Mouse (Mus musculus) kidney, postnatal 10 days (tissue): ENCODE measurements at regions not wholly inside any gene's neighbourhood (a gene's known extent, or its start where the extent isn't known, plus 50 kb on each side); places are given as distances from the start of the nearest gene placed in this dataset.

Source experiments
- DNase-seq: peaks from one replicate; pipeline ENCODE4 v3.0.0; 2021; ENCODE audit warnings: mixed read lengths

GRCm38 (mm10) chr17:44420098-44421070 is 232.0 kb downstream of the Clic5 start:
- no peak for DNase-seq

GRCm38 (mm10) chr17:44422161-44422560 is 233.8 kb downstream of the Clic5 start:
- DNase-seq, result no peak

GRCm38 (mm10) chr17:44422865-44423264 is 234.5 kb downstream of the Clic5 start:
- DNase-seq, result no peak

- peak; percentile 19 for DNase-seq
Measured at GRCm38 (mm10) chr17:44423471-44423985, 235.1 kb downstream of the Clic5 start.

- peak; percentile 27 for DNase-seq
Measured at GRCm38 (mm10) chr17:44432524-44433295, 244.3 kb downstream of the Clic5 start.

GRCm38 (mm10) chr17:44433296-44433653 is 244.9 kb downstream of the Clic5 start:
- no peak for DNase-seq

GRCm38 (mm10) chr17:44436536-44437043 is 248.2 kb downstream of the Clic5 start:
- DNase-seq, result no peak

GRCm38 (mm10) chr17:44438526-44438925 is 250.1 kb downstream of the Clic5 start:
- no peak for DNase-seq

- DNase-seq, result peak; percentile 21
Measured at GRCm38 (mm10) chr17:44443460-44443859, 255.1 kb downstream of the Clic5 start.

GRCm38 (mm10) chr17:44445361-44445760 is 257.0 kb downstream of the Clic5 start:
- no peak for DNase-seq
